Mouse (Mus musculus) hematopoietic stem cell, adult 5-6 weeks (primary cell): ENCODE data around the gene Ltbp2. TPM values are rescaled to one million over a fixed set of nuclear protein-coding genes. Genes with fewer than 3 reads are reported as not detected.
A peak's percentile ranks its signal among the peaks of the same experiment; 100 is the strongest.

Source experiments
- ATAC-seq, 2 experiments: fragments of 125-278 bp in 1 of 2; replicated peaks in 1 of 2; 2 replicates each; pipeline ENCODE4 v1.8.0; 2016 to 2017; ENCODE audit warnings: inconsistent platforms in 2 of 2, mild to moderate bottlenecking in 2 of 2, moderate number of reproducible peaks in 2 of 2, low read depth in 1 of 2, moderate TSS enrichment in 1 of 2; ENCODE audit not compliant: low FRiP score in 2 of 2, poor library complexity in 2 of 2, severe bottlenecking in 2 of 2, insufficient read depth in 1 of 2, low TSS enrichment in 1 of 2
- total RNA-seq: library from RNA; stranded (forward); fragments of 172-1452, 232-1000 nt; gene quantifications from 2 replicates; pipeline ENCODE4 v1.2.3, GENCODE M21; 2017

The Ltbp2 gene
- total RNA-seq, 1 experiment from 2014 or later, result not detected

GRCm38 (mm10) chr12:84851403-84852040 lies 24.8 kb downstream of the Ltbp2 start:
- no peak for ATAC-seq

GRCm38 (mm10) chr12:84847882-84848281 lies 28.4 kb downstream of the Ltbp2 start:
- ATAC-seq, result 0 out of 4 replicates have a peak, but pooled peaks have one; percentile 5 to 8

GRCm38 (mm10) chr12:84847480-84847879 lies 28.9 kb downstream of the Ltbp2 start:
- ATAC-seq, result peak; percentile 58 to 63; a peak in 3 of 4 replicates

GRCm38 (mm10) chr12:84846594-84847014 lies 29.7 kb downstream of the Ltbp2 start:
- peak in 1 of 2 experiments; percentile 30; a peak in 1 of 4 replicates for ATAC-seq

- ATAC-seq, result no peak
Measured at GRCm38 (mm10) chr12:84842706-84843105, 33.6 kb downstream of the Ltbp2 start.

GRCm38 (mm10) chr12:84841158-84842140 lies 34.9 kb downstream of the Ltbp2 start:
- ATAC-seq, result no peak

- ATAC-seq, result no peak
Measured at GRCm38 (mm10) chr12:84840734-84841133, 35.6 kb downstream of the Ltbp2 start.

GRCm38 (mm10) chr12:84839965-84840364 lies 36.4 kb downstream of the Ltbp2 start:
- ATAC-seq, result no peak

GRCm38 (mm10) chr12:84835626-84836025 lies 40.7 kb downstream of the Ltbp2 start:
- no peak for ATAC-seq

- no peak for ATAC-seq
Measured at GRCm38 (mm10) chr12:84834773-84835172, 41.6 kb downstream of the Ltbp2 start.

- no peak for ATAC-seq
Measured at GRCm38 (mm10) chr12:84831648-84832047, 44.7 kb downstream of the Ltbp2 start.

- ATAC-seq, result no peak
Measured at GRCm38 (mm10) chr12:84831141-84831540, 45.2 kb downstream of the Ltbp2 start.

- ATAC-seq, result no peak
Measured at GRCm38 (mm10) chr12:84830438-84830837, 45.9 kb downstream of the Ltbp2 start.

- no peak for ATAC-seq
Measured at GRCm38 (mm10) chr12:84829913-84830312, 46.4 kb downstream of the Ltbp2 start.

GRCm38 (mm10) chr12:84829109-84829724 lies 47.1 kb downstream of the Ltbp2 start:
- ATAC-seq, result no peak

GRCm38 (mm10) chr12:84827384-84827933 lies 48.9 kb downstream of the Ltbp2 start:
- ATAC-seq, result no peak

GRCm38 (mm10) chr12:84824203-84824602 lies 52.1 kb downstream of the Ltbp2 start:
- ATAC-seq, result no peak

- ATAC-seq, result no peak
Measured at GRCm38 (mm10) chr12:84823601-84824000, 52.7 kb downstream of the Ltbp2 start.
